Mouse (Mus musculus) ES-Bruce4 (cell line): Measurements from ENCODE around the gene Vps9d1.

Source experiments
- CTCF ChIP-seq: IDR thresholded peaks from one replicate; pipeline ENCODE4 v1.8.1; 2011; ENCODE audit warnings: low read depth, low read length
- EP300 ChIP-seq: IDR thresholded peaks from 2 replicates; pipeline ENCODE4 v1.6.1; 2011; ENCODE audit warnings: low read depth, low read length; ENCODE audit not compliant: insufficient read depth
- POLR2A ChIP-seq: IDR thresholded peaks from one replicate; pipeline ENCODE4 v1.8.1; 2011; ENCODE audit warnings: low read length; ENCODE audit not compliant: insufficient read depth

GRCm38 (mm10) chr8:123228416-123228815 lies 25.7 kb downstream of the Vps9d1 start:
- no peak for TF ChIP-seq EP300
- TF ChIP-seq CTCF, result no peak
- TF ChIP-seq POLR2A, result no peak
